Mouse (Mus musculus): ENCODE measurements around the gene Smyd5. TPM values are rescaled to one million over a fixed set of nuclear protein-coding genes. Genes with fewer than 3 reads are reported as not detected.

Gene Smyd5
- polyA plus RNA-seq, 1 experiment: 34.8 TPM

- no peak for TF ChIP-seq CTCF (IDR thresholded peaks at IDR 0.05; ENCODE audit: borderline replicate concordance, insufficient read depth, low read length)
- TF ChIP-seq POLR2A (IDR thresholded peaks at IDR 0.05; ENCODE audit: low read depth, low read length): no peak
- H3K4me3 ChIP-seq (ENCODE audit: insufficient read depth, low read length): no peak overlapping the region
- no peaks in the 10 kb centered on the region for H3K4me1 ChIP-seq (ENCODE audit: control insufficient read depth, insufficient read depth, low read length)
- H3K27ac ChIP-seq (ENCODE audit: insufficient read depth, low read length): no peak overlapping the region
Measured at GRCm38 (mm10) chr6:85465381-85465780, 33.6 kb downstream of the Smyd5 start.

GRCm38 (mm10) chr6:85469660-85470430 is 38.1 kb downstream of the Smyd5 start:
- Histone ChIP-seq H3K4me1 (ENCODE audit: control insufficient read depth, insufficient read depth, low read length) (no peaks in the 10 kb centered on the region), H3K27ac (ENCODE audit: insufficient read depth, low read length) (no peak overlapping the region), H3K4me3 (ENCODE audit: insufficient read depth, low read length) (no peak overlapping the region)
- TF ChIP-seq CTCF (IDR thresholded peaks at IDR 0.05; ENCODE audit: borderline replicate concordance, insufficient read depth, low read length) (no peak), POLR2A (IDR thresholded peaks at IDR 0.05; ENCODE audit: low read depth, low read length) (no peak)

- no peaks in the 10 kb centered on the region for H3K4me1 ChIP-seq (ENCODE audit: control insufficient read depth, insufficient read depth, low read length)
- TF ChIP-seq CTCF (IDR thresholded peaks at IDR 0.05; ENCODE audit: borderline replicate concordance, insufficient read depth, low read length) (no peak), POLR2A (IDR thresholded peaks at IDR 0.05; ENCODE audit: low read depth, low read length) (no peak)
- H3K4me3 ChIP-seq (ENCODE audit: insufficient read depth, low read length): no peak overlapping the region
- H3K27ac ChIP-seq (ENCODE audit: insufficient read depth, low read length): no peak overlapping the region
Measured at GRCm38 (mm10) chr6:85471962-85472361, 40.2 kb downstream of the Smyd5 start.

- no peak overlapping the region for H3K27ac ChIP-seq (ENCODE audit: insufficient read depth, low read length)
- H3K4me3 ChIP-seq (ENCODE audit: insufficient read depth, low read length): no peak overlapping the region
- no peaks in the 10 kb centered on the region for H3K4me1 ChIP-seq (ENCODE audit: control insufficient read depth, insufficient read depth, low read length)
- TF ChIP-seq CTCF (IDR thresholded peaks at IDR 0.05; ENCODE audit: borderline replicate concordance, insufficient read depth, low read length) (no peak), POLR2A (IDR thresholded peaks at IDR 0.05; ENCODE audit: low read depth, low read length) (no peak)
Measured at GRCm38 (mm10) chr6:85472542-85472941, 40.8 kb downstream of the Smyd5 start.

GRCm38 (mm10) chr6:85475581-85475980 is 43.8 kb downstream of the Smyd5 start:
- TF ChIP-seq CTCF (IDR thresholded peaks at IDR 0.05; ENCODE audit: borderline replicate concordance, insufficient read depth, low read length): no peak
- no peak for TF ChIP-seq POLR2A (IDR thresholded peaks at IDR 0.05; ENCODE audit: low read depth, low read length)
- no peak overlapping the region for H3K27ac ChIP-seq (ENCODE audit: insufficient read depth, low read length)
- H3K4me1 ChIP-seq (ENCODE audit: control insufficient read depth, insufficient read depth, low read length): no peaks in the 10 kb centered on the region
- no peak overlapping the region for H3K4me3 ChIP-seq (ENCODE audit: insufficient read depth, low read length)

- H3K4me1 ChIP-seq (ENCODE audit: control insufficient read depth, insufficient read depth, low read length): no peaks in the 10 kb centered on the region
- H3K4me3 ChIP-seq (ENCODE audit: insufficient read depth, low read length): no peak overlapping the region
- no peak for TF ChIP-seq POLR2A (IDR thresholded peaks at IDR 0.05; ENCODE audit: low read depth, low read length)
- TF ChIP-seq CTCF (IDR thresholded peaks at IDR 0.05; ENCODE audit: borderline replicate concordance, insufficient read depth, low read length): peak; percentile 45; the same call in 1 of the 2 replicates
- no peak overlapping the region for H3K27ac ChIP-seq (ENCODE audit: insufficient read depth, low read length)
Measured at GRCm38 (mm10) chr6:85477366-85477917, 45.7 kb downstream of the Smyd5 start.

GRCm38 (mm10) chr6:85478416-85478815 is 46.6 kb downstream of the Smyd5 start:
- H3K4me1 ChIP-seq (ENCODE audit: control insufficient read depth, insufficient read depth, low read length): no peaks in the 10 kb centered on the region
- no peak overlapping the region for H3K27ac ChIP-seq (ENCODE audit: insufficient read depth, low read length)
- TF ChIP-seq CTCF (IDR thresholded peaks at IDR 0.05; ENCODE audit: borderline replicate concordance, insufficient read depth, low read length) (no peak), POLR2A (IDR thresholded peaks at IDR 0.05; ENCODE audit: low read depth, low read length) (no peak)
- no peak overlapping the region for H3K4me3 ChIP-seq (ENCODE audit: insufficient read depth, low read length)

GRCm38 (mm10) chr6:85479979-85480378 is 48.2 kb downstream of the Smyd5 start:
- H3K4me3 ChIP-seq (ENCODE audit: insufficient read depth, low read length): no peak overlapping the region
- H3K4me1 ChIP-seq (ENCODE audit: control insufficient read depth, insufficient read depth, low read length): no peaks in the 10 kb centered on the region
- H3K27ac ChIP-seq (ENCODE audit: insufficient read depth, low read length): no peak overlapping the region
- TF ChIP-seq CTCF (IDR thresholded peaks at IDR 0.05; ENCODE audit: borderline replicate concordance, insufficient read depth, low read length) (no peak), POLR2A (IDR thresholded peaks at IDR 0.05; ENCODE audit: low read depth, low read length) (no peak)

GRCm38 (mm10) chr6:85480685-85481084 is 48.9 kb downstream of the Smyd5 start:
- H3K4me3 ChIP-seq (ENCODE audit: insufficient read depth, low read length): no peak overlapping the region
- no peak for TF ChIP-seq POLR2A (IDR thresholded peaks at IDR 0.05; ENCODE audit: low read depth, low read length)
- no peak for TF ChIP-seq CTCF (IDR thresholded peaks at IDR 0.05; ENCODE audit: borderline replicate concordance, insufficient read depth, low read length)
- H3K4me1 ChIP-seq (ENCODE audit: control insufficient read depth, insufficient read depth, low read length): no peaks in the 10 kb centered on the region
- no peak overlapping the region for H3K27ac ChIP-seq (ENCODE audit: insufficient read depth, low read length)

All from embryonic fibroblast, embryonic 13.5 days (primary cell).